Mouse (Mus musculus): ENCODE measurements around the gene Dxo. TPM values are rescaled to one million over a fixed set of nuclear protein-coding genes. Genes with fewer than 3 reads are reported as not detected.

Gene Dxo
- 10 to 100 TPM; 47.0 to 49.6 TPM for polyA plus RNA-seq (2017; shearing (Covaris generic))

DNA sequence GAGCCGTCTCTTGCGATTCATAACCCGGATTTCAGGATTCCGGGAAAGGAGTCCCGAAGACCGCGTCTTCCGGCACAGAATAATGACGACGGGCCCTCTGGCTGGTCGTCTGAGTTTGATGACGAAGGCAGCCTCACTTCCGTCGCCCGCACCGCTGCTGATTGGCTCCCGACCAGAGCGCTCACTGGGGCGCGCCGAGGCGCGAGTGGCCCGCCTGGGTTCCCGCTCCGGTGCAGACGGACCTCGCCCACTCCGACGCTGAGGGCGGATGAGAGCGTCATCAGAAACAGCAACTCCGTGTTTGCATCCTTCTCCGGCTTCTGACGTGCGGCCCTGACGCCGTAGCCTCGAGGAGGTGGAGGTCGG lies at the start of gene Dxo, which contains the start of gene Stk19:
Gene Dxo, plus strand, starts transcription at position 164 of the 366 bp plus-strand sequence.
Gene Stk19, minus strand, starts transcription at position 90 of the 366 bp plus-strand sequence.

DNA sequence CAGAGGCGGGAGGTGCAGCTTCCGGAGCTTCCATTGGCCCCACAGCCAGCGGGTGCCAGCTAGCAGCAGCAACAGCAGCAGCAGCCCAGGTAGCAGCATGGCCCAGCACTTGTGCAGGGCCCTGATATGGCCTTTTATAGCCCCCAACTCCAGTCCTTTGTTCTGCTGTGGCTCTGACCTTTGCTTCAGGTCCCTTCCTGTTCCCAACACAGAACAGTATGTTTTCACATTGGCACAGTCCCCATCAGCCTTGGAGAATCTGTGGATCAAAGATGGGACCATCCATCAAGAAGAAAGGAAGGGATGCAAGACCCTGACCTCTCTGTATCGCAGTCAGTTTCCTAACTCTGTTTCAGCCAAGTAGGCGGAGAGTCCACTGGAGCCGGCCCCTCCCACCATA lies 32.5 kb upstream of the Dxo start, which contains the start of gene Cyp21a1:
Gene Cyp21a1, minus strand, starts transcription at position 261 of the 400 bp plus-strand sequence.

DNA sequence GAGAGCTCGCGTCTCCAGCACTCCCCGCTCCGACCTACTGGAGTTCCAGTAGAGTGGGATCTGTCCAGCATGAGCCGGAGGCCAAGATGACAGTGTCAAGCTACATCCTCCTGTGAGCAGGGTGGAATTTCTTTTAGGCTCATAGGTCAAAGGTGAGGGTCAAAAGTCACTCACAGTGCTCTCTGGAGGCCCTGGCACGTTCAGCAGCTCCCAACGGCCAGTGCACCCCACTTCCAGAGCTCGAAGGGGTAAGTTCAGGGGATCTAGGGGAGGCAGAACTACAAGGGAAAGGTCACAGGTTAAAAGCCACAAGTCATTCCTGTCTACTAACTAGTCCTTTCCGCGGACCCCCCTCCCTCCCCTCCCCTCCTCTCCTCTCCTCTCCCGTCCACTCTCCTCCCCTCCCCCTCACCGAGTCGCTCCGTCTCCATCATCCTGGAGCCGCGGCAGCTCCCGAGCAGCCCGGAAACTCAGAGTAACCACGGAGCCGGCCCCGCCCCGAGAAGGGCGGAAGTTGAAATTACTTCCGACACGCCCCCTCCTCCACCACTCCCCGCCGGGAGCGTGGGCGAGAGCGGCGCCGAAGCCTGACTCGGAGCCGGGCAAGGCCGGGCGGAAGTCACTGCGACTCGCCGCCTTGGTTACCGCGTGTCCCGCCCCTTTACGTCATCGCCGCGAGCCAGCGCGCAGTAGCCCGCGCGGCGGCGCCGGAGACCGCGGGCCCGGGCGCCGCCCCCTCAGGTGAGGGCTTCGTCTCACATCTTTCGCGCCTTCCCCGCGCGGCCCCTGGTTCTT lies 13.1 kb downstream of the Dxo start, which contains the start of the genes Skiv2l and Nelfe:
Gene Skiv2l, minus strand, starts transcription at position 489 of the 795 bp plus-strand sequence.
Gene Nelfe, plus strand, starts transcription at position 670 of the 795 bp plus-strand sequence.

DNA sequence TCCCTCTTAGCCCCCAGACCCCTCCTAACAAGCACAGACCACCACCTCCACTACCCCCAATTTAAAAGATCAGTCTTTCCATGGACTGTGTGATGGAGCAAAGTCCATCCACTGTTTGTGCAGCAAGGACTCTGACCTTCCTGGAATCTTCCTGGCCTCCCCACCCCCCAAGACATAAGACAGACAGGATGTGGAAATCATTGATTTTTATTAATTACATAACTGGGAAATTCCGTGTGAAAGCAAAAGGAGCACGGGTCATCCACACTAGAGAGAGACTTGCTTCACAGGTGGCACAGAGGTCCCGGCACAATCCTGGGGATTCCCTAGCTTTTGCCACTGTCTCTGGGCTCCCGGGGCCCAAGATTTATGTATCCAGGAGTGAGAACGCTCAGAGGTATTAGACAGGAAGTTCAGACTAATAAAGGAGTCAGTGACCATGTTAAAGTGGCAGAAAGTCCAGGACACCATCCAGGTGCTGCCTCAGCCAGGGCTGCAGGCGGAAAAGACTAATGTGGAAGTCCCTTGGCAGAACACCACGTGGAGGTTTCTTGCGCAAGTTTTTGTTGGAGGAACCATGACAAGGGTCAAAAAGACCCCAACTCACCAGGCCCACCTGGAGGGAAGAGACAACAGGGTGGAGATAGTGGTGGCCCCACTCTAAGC lies 25.7 kb downstream of the Dxo start, which contains the start of gene Cfb:
Gene Cfb, minus strand, starts transcription at position 103 of the 666 bp plus-strand sequence.

DNA sequence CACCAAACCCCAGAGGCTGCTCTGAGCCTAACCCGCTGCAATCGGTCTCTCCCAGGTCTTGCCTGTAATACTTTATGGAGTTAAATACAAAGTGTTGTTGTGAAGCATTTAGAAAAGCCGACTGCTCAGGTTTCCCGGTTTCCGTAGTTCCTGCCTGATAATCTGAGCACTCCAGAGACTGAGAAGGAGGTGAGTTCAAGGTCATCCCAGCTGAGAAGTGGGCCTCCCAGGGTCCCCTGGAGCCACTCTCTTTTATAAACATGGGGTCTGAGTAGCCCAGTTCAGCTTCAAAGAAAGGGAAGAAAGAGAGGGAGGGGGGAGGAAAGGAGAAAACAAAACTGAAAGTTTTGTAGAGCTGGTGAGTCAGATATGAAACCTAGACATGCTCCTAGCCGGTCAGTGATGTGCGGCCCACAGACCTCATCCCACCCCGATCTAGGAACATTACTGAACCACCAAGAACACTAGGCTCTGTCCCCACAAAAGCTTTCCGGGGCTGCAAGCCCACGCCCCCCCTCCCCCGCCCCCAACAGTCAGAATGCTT lies 42.6 kb downstream of the Dxo start, which contains the start of gene Zbtb12:
Gene Zbtb12, plus strand, starts transcription at position 148 of the 544 bp plus-strand sequence.

DNA sequence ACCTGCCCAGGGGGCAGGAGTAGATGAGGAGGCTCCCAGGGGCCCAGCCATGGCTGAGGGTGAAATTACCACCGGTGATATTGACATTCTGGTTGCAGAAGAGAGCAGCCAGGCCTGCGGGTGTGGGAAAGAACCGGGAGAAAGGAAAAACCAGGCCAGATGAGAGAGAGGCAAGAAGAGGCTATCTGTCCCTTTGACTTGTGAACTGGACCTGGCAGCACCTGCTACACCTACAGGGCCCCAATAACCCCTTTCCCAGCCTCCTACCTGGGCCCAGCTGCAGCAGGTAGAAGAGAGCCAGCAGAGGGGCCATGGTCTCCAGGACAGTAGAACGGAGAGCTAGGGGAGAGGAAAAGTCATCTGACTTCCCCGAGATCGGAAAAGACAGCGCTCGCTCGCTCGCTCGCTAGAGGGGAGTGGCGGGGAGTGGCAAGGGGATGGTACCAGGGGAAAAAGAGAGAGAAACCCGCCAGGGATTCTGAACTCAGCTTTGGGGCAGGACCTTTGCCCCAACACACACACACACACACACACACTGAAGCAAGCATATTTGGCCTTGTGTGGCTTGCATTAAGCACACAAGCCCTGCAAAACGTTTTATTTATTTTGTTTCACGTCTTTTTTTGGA lies 45.0 kb downstream of the Dxo start, which contains the start of gene Gm20547:
Gene Gm20547, minus strand, starts transcription at position 360 of the 628 bp plus-strand sequence.

Other genes starting within 250 kb of the Dxo start
- 100 to 1,000 TPM; 254 to 344 TPM for gene Gpsm3, start 247.2 kb upstream of the Dxo start, polyA plus RNA-seq (2017; shearing (Covaris generic))
- gene Pbx2, start 245.8 kb upstream of the Dxo start, polyA plus RNA-seq (2017; shearing (Covaris generic)): 10 to 100 TPM; 16.3 to 23.4 TPM
- 1 to 10 TPM; 1.6 to 2.9 TPM for gene Ager, start 239.2 kb upstream of the Dxo start, polyA plus RNA-seq (2017; shearing (Covaris generic))
- gene Rnf5, start 233.3 kb upstream of the Dxo start, polyA plus RNA-seq (2017; shearing (Covaris generic)): 10 to 100 TPM; 80.3 to 84.2 TPM
- gene Agpat1, start 232.8 kb upstream of the Dxo start, polyA plus RNA-seq (2017; shearing (Covaris generic)): 10 to 100 TPM; 17.4 to 28.1 TPM
- 1 to 10 TPM in 1 of 2 experiments, under 1 TPM in 1; 0.29 to 2.0 TPM for gene Egfl8, start 221.0 kb upstream of the Dxo start, polyA plus RNA-seq (2017; shearing (Covaris generic))
- 10 to 100 TPM; 16.0 to 19.4 TPM for gene Ppt2, start 208.5 kb upstream of the Dxo start, polyA plus RNA-seq (2017; shearing (Covaris generic))
- gene Prrt1, start 207.5 kb upstream of the Dxo start, polyA plus RNA-seq (2017; shearing (Covaris generic)): 1 to 10 TPM; 1.4 to 1.6 TPM
- 1 to 10 TPM; 3.3 to 6.0 TPM for gene Fkbpl, start 192.3 kb upstream of the Dxo start, polyA plus RNA-seq (2017; shearing (Covaris generic))
- 10 to 100 TPM; 46.6 to 60.7 TPM for gene Atf6b, start 189.9 kb upstream of the Dxo start, polyA plus RNA-seq (2017; shearing (Covaris generic))
- gene Tnxb, start 166.5 kb upstream of the Dxo start, polyA plus RNA-seq (2017; shearing (Covaris generic)): under 1 TPM in 1 of 2 experiments, not detected in 1; 0.07 TPM
- gene C4b, start 93.1 kb upstream of the Dxo start, polyA plus RNA-seq (2017; shearing (Covaris generic)): 1 to 10 TPM in 1 of 2 experiments, not detected in 1; 3.0 TPM
- gene Cyp21a1, start 32.5 kb upstream of the Dxo start, polyA plus RNA-seq (2017; shearing (Covaris generic)): not detected
- 10 to 100 TPM; 37.4 to 47.4 TPM for gene Stk19, start 74 bp upstream of the Dxo start, polyA plus RNA-seq (2017; shearing (Covaris generic))
- 100 to 1,000 TPM in 1 of 2 experiments, 10 to 100 TPM in 1; 81.8 to 107 TPM for gene Skiv2l, start 13.2 kb downstream of the Dxo start, polyA plus RNA-seq (2017; shearing (Covaris generic))
- 10 to 100 TPM; 37.9 to 46.0 TPM for gene Nelfe, start 13.4 kb downstream of the Dxo start, polyA plus RNA-seq (2017; shearing (Covaris generic))
- 1 to 10 TPM; 1.8 to 8.9 TPM for gene Cfb, start 25.5 kb downstream of the Dxo start, polyA plus RNA-seq (2017; shearing (Covaris generic))
- gene Zbtb12, start 42.5 kb downstream of the Dxo start, polyA plus RNA-seq (2017; shearing (Covaris generic)): under 1 TPM; 0.16 to 0.74 TPM
- not detected for gene Gm20547, start 45.0 kb downstream of the Dxo start, polyA plus RNA-seq (2017; shearing (Covaris generic))
- gene C2, start 61.2 kb downstream of the Dxo start, polyA plus RNA-seq (2017; shearing (Covaris generic)): 1 to 10 TPM; 1.6 to 4.0 TPM
- 10 to 100 TPM; 60.3 to 72.7 TPM for gene Ehmt2, start 61.5 kb downstream of the Dxo start, polyA plus RNA-seq (2017; shearing (Covaris generic))
- not detected for gene Slc44a4, start 77.4 kb downstream of the Dxo start, polyA plus RNA-seq (2017; shearing (Covaris generic))
- gene Neu1, start 94.2 kb downstream of the Dxo start, polyA plus RNA-seq (2017; shearing (Covaris generic)): 10 to 100 TPM; 55.1 to 60.0 TPM
- gene Hspa1b, start 122.2 kb downstream of the Dxo start, polyA plus RNA-seq (2017; shearing (Covaris generic)): 10 to 100 TPM in 1 of 2 experiments, under 1 TPM in 1; 0.70 to 78.1 TPM
- 1 to 10 TPM in 1 of 2 experiments, not detected in 1; 2.5 TPM for gene Gm20481, start 132.9 kb downstream of the Dxo start, polyA plus RNA-seq (2017; shearing (Covaris generic))
- gene Hspa1a, start 135.1 kb downstream of the Dxo start, polyA plus RNA-seq (2017; shearing (Covaris generic)): 10 to 100 TPM in 1 of 2 experiments, not detected in 1; 18.3 TPM
- under 1 TPM; 0.27 to 0.50 TPM for gene Hspa1l, start 135.7 kb downstream of the Dxo start, polyA plus RNA-seq (2017; shearing (Covaris generic))
- gene Lsm2, start 144.8 kb downstream of the Dxo start, polyA plus RNA-seq (2017; shearing (Covaris generic)): 10 to 100 TPM; 79.0 to 93.1 TPM
- gene Vars, start 164.0 kb downstream of the Dxo start, polyA plus RNA-seq (2017; shearing (Covaris generic)): 100 to 1,000 TPM; 126 to 153 TPM
- under 1 TPM in 1 of 2 experiments, not detected in 1; 0.52 TPM for gene Vwa7, start 179.6 kb downstream of the Dxo start, polyA plus RNA-seq (2017; shearing (Covaris generic))
- gene Sapcd1, start 191.0 kb downstream of the Dxo start, polyA plus RNA-seq (2017; shearing (Covaris generic)): under 1 TPM; 0.36 to 0.48 TPM
- gene Msh5, start 209.7 kb downstream of the Dxo start, polyA plus RNA-seq (2017; shearing (Covaris generic)): 1 to 10 TPM in 1 of 2 experiments, under 1 TPM in 1; 0.87 to 2.6 TPM
- 100 to 1,000 TPM; 647 to 661 TPM for gene Clic1, start 212.9 kb downstream of the Dxo start, polyA plus RNA-seq (2017; shearing (Covaris generic))
- 1 to 10 TPM in 1 of 2 experiments, under 1 TPM in 1; 0.83 to 2.7 TPM for gene Ddah2, start 222.0 kb downstream of the Dxo start, polyA plus RNA-seq (2017; shearing (Covaris generic))
- not detected for gene Ly6g6c, start 228.4 kb downstream of the Dxo start, polyA plus RNA-seq (2017; shearing (Covaris generic))
- not detected for gene Mpig6b, start 229.2 kb downstream of the Dxo start, polyA plus RNA-seq (2017; shearing (Covaris generic))
- gene Ly6g6e, start 239.9 kb downstream of the Dxo start, polyA plus RNA-seq (2017; shearing (Covaris generic)): under 1 TPM in 1 of 2 experiments, not detected in 1; 0.15 TPM
- gene Ly6g6d, start 241.0 kb downstream of the Dxo start, polyA plus RNA-seq (2017; shearing (Covaris generic)): not detected
- gene Ly6g6f, start 248.6 kb downstream of the Dxo start, polyA plus RNA-seq (2017; shearing (Covaris generic)): under 1 TPM in 1 of 2 experiments, not detected in 1; 0.26 TPM

All from activated CD4-positive, CD25-positive, alpha-beta regulatory T cell (primary cell).